Mouse (Mus musculus) frontal cortex, postnatal 10 days (tissue): ENCODE measurements around the gene Aplp2.

Source experiments
- DNase-seq, 2 experiments: peaks; one replicate each; pipeline ENCODE4 v3.0.0; 2022; ENCODE audit warnings: low spot score in 2 of 2, mixed read lengths in 1 of 2

Aplp2 gene

DNA sequence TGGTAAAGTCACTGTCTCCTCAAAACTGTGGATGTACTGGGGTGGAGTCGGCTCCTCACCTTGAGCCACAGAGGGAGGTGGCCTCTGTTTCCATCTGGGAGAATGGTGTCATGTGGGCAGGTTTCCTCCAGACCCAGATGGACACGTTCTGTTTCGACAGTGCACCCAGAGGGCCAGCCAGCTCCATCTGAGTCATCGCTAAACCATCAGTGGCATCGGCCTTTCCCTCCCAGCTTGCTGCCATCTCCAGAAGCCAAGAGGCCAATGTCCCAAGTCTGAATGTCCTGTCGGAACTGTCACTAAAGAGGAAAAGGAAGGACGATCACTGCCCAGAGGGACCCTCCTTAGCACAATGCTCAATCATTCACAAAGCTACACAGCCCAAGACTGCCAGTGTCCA, 85.5 kb downstream of the Aplp2 start:
- DNase-seq = no peak

GRCm38 (mm10) chr9:31122464-31123030, 89.1 kb downstream of the Aplp2 start:
- no peak for DNase-seq

- DNase-seq = no peak
Measured at GRCm38 (mm10) chr9:31120533-31120915, 91.1 kb downstream of the Aplp2 start.

- DNase-seq = no peak
Measured at GRCm38 (mm10) chr9:31119882-31120532, 91.6 kb downstream of the Aplp2 start.

DNA sequence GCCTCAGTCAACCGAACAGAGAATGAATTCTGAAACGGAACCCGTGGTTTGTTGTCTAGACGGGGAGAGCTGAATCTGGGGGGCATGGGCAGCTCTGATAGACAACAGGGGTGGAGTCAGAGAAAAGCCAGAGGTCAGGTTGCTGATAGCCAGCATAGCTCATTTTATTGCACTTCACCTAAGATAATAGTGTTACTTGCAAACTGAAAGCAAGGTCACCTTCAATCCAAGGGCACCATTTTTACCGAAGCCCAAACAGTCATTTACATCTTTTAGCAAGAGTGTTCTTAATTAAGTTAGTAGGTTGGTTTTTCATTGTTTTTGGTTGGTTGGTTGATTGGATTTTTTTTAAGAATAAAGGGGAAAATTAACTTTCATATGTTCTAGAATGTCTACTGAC, 92.2 kb downstream of the Aplp2 start:
- DNase-seq = no peak

- no peak for DNase-seq
Measured at GRCm38 (mm10) chr9:31118520-31119298, 92.9 kb downstream of the Aplp2 start.

DNA sequence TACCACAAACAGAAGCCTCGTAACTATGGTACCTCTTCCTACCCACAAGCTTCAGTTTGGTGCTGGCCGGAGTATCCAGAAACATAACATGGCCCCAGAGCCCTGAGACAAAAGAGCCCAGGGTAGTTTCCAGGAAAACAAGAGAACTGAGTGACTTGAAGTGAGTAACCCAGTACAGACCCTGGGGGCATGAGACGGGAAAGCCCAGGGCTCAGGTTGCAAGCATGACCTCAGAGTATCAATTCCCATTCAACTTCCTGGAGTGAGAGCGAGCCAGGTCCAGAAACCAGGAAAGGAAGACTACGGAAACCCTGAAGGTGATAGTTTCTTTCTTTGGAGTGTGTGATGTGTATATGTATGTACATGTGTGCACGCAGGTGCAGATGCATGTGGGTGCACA, 94.1 kb downstream of the Aplp2 start:
- no peak for DNase-seq

DNA sequence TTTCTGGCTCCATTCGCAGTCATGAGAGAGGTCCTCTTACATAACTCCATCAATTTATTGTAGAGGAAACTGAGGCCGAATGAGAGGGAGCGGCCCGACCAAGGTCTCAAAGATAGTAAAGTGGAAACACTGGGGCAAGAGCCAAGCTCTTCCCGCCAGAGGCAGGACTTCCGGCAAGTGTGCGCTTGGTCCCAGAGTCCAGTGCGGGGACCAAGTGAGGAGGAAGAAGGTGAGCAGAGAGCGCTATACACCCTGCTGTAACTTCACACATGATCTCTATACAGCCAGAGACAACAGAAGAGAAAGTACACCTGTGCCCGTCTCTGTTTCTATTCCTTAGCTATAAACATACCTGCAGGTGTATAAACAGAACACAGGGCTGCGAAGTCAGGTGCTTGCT, 94.5 kb downstream of the Aplp2 start:
- no peak for DNase-seq

GRCm38 (mm10) chr9:31115586-31115985, 96.0 kb downstream of the Aplp2 start:
- no peak for DNase-seq

DNA sequence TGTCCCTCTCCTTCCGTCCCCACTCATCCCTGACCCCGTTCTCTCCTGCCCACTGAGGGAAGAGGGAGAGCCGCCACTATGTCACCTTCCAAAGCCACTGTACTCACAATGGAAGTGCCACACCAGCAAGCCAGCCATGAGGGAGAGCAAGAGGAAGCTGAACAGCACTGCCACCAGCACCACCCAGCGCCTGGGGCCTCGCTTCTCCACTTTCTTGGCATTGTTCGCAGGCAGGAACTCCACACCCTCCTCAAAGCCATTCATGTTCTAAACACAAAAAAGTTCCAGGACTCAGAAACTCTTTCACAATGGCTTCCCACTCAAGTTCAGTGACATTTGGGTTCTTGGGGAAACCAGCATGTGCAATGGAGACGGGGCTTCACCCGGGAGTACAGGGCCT, 103.2 kb downstream of the Aplp2 start:
- DNase-seq = no peak
